Mouse (Mus musculus): ENCODE results near the gene Rnf224.
"Not testable (repeated sequence)": the region's sequence is repeated elsewhere in the genome, so short reads cannot be mapped to it uniquely, and the experiment has no call there.

Gene Rnf224

DNA sequence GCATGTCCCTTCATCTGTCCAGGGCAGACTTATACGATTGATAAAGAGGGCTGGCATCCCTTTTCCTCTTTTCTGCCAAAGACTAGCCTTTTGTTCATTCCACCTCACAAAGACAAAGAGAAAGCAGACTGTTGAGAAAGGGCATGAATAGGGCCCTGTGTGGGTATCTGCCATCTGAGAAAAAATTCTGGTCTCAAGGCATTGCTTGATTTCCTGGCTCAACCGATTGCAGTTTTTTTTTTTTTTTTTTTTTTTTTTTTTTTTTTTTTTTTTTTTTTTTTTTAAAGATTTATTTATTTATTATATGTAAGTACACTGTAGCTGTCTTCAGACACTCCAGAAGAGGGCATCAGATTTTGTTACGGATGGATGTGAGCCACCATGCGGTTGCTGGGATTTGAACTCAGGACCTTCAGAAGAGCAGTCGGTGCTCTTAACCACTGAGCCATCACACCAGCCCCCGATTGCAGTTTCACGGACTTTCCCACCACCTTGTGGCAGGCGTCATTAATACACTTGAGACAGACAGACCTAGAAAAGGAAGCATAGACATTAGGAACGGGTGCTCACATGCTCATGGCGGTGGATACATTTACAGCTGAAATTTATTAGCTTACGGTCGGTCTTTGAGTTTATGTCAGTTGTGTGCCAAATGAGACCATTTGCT, 20.0 kb upstream of the Rnf224 start:
- not testable (repeated sequence) for DNase-seq (ENCODE audit: low read depth, low spot score)

- peak; percentile 80 for DNase-seq (ENCODE audit: low read depth, low spot score)
These were observed 18.7 kb upstream of the Rnf224 start, which contains the start of gene Tmem203 for GRCm38 (mm10) chr2:25255284-25255779. Gene Tmem203, plus strand, starts transcription at chr2:25255439.

DNA sequence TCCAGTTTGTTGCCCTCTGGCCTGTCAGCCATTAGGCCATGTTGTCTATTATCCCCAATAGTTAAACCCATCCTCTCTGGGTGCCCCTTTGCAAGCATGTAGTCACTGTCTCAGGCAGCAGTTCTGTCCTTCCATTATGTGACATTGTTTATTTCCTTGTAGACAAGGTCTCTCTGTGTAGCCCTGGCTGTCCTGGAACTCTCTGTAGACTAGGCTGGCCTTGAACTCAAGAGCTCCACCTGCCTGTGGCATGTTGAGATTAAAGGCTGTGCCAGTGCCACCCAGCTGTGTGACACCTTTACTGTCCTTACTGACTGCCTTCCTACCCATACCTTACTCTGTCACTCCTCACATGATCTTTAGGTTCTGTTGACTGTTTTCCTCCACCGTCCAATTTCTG, 15.7 kb upstream of the Rnf224 start:
- no peak for DNase-seq (ENCODE audit: low read depth, low spot score)

DNA sequence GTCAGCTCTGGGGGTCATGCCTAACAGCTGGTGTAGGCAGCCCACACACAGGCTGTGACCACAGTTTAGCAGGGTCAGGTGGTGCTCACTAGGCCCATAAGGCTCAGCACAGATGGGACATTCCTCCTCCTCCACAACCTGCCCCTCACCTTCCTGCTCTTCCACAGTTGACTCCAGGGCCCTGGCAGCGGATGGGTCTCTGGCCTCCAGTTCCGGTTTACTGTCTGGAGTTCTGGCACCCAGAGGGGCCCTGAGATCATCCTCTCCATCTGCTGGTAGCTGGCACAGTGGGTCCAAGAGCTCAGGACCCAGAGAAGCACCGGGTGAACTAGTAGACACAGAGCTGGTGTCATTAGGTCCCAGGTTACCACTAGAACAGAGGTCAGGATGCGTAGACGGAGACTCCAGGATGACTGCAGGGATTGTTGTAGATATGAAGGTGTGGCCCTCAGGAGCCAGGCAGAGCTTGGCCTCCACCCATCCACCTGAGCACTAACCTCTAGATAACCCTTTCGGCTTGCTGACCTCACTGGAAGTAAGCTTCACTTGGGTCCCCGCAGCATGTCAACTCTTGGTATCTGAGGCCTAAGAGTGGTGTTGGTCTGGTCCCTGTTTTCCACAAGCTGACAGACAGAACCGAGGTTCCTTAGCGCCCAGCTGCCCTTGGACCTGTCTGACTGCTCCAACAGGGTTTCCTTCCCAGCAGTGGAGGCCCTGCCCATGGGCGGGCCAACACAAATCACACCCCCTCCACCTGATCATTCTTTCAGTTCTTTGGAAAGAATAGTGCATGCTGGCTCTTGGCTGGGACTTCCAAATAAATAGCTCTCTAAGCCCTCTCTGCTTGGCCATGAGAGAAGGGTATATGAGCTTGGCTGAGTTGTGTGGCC, 9.8 kb upstream of the Rnf224 start, which contains the start of gene AL732309.1:
Gene AL732309.1 (minus strand): TSS at position 681 of the 890 bp plus-strand sequence.
- DNase-seq (ENCODE audit: low read depth, low spot score), result no peak

- DNase-seq (ENCODE audit: low read depth, low spot score), result no peak
These were observed 7.6 kb upstream of the Rnf224 start for GRCm38 (mm10) chr2:25244144-25244543.

DNA sequence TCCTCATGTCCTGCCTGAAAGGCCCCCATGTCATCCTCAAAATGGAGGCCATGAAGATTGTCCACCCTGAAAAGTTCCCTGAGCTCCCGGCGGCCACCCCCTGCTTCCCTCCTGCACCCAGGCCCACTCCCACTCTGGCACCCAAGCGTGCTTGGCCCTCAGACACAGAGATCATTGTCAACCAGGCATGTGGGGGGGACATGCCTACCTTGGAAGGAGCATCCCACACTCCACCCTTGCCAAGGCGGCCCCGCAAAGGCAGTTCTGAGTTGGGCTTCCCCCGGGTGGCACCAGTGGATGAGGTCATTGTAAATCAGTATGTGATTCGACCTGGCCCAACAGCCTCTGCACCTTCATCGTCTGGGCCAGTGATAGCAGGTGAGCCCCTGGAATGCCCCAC, 6.8 kb upstream of the Rnf224 start:
- DNase-seq (ENCODE audit: low read depth, low spot score), result no peak

- DNase-seq (ENCODE audit: low read depth, low spot score), result no peak
These were observed 5.5 kb upstream of the Rnf224 start, which contains the start of the genes Rnf208 and Cysrt1 for GRCm38 (mm10) chr2:25242101-25242506. Gene Rnf208, plus strand, starts transcription at chr2:25242255. Gene Cysrt1, minus strand, starts transcription at chr2:25242452.

GRCm38 (mm10) chr2:25241438-25241775, 4.8 kb upstream of the Rnf224 start:
- no peak for DNase-seq (ENCODE audit: low read depth, low spot score)

- DNase-seq (ENCODE audit: low read depth, low spot score), result no peak
These were observed 4.3 kb upstream of the Rnf224 start for GRCm38 (mm10) chr2:25240723-25241437.

DNA sequence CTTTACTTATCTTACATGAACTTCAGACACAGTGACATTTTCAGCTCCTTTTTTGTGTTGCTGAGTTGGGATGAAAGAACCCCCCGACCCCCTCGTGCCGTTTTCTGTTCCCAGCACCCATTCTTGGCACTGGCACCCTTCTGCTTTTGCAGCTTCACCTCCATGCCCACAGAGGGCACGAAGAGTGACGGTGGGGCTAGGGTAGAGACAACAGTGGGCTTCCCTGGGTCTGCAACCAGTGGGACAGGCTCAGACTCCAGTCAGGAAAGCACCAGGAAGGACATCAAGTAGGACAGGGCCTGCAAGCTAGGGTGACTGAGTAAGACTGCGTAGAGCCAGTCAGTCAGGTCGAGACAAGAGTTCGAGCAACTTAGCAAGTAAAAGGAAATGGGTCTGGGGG, 3.7 kb upstream of the Rnf224 start:
- DNase-seq (ENCODE audit: low read depth, low spot score), result no peak

DNA sequence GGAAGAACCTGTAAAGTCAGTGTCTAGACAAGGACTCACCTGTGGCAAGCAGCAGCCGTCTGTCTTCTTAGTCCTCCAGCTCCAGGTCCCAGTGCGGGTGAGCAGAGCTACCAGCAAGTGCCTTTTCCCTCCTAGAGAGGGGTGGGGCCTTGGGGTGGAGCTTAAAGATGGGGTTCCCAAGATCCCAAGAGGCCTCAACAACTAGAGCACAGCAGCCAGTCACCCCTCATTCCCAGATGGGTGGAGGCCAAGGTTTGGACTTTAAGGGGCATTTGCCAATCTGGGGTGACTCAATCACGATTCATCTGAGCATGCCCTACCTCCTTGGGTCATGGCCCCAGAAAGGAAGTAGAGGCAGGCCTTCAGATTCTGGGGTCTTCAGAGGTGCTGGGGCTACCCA, 3.2 kb upstream of the Rnf224 start:
- no peak for DNase-seq (ENCODE audit: low read depth, low spot score)

GRCm38 (mm10) chr2:25238106-25238505, 1.5 kb upstream of the Rnf224 start:
- no peak for DNase-seq (ENCODE audit: low read depth, low spot score)

DNA sequence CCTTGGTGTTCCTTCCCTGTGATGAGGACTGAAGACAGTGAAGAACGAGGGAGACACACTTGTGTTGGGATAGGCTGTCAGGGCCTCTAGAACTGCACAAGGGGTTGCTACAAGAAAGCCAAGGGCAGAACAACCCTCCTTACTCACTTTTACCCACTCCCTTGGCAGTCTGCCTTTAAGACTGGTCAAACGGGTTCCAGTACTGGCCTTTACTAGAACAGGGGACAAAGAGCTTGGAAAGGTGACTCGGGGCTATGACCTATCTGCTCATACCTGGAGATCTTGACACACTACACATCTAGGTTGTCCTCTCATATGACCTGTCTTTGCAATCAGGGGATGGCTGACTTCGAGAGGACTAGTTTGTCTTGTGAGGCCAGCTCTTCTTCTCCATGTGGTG, 935 bp upstream of the Rnf224 start:
- no peak for DNase-seq (ENCODE audit: low read depth, low spot score)

DNA sequence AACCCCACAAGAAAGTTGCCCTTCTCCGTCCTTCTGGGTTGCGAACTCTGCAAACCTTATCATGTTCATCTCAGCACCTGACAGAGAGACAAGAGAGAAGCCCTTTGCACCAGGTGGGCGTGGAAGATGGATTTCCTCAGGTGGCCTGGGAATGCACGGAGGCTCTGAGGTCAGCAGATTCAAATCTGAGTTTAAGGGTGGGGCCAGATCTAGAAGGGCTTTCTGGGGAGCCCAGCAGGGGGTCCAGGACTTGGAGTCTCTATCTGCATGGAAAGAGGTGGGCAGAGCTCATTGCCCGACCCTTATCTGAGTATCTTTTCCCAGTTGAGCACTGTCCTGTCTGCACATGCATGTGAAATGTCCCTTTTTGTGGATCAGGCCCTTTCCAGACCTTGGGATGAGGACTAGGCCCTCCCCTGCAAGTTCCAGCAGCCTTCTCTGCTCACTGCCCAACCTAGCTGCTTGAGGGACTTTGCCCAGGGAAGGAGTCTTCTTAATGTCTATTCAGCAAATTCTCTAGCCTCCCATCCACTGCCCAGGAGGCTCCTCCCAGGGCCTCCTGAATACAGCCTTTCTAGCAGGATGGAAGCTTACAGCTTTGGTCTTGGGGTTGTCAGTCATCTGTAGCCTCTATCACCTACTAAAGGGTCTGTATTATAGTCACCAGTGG, 1.9 kb downstream of the Rnf224 start:
- DNase-seq (ENCODE audit: low read depth, low spot score), result no peak

GRCm38 (mm10) chr2:25234050-25234449, 2.5 kb downstream of the Rnf224 start, which contains the start of gene Slc34a3:
Gene Slc34a3, minus strand, starts transcription at chr2:25234364.
- DNase-seq (ENCODE audit: low read depth, low spot score), result no peak

GRCm38 (mm10) chr2:25233421-25233820, 3.2 kb downstream of the Rnf224 start:
- DNase-seq (ENCODE audit: low read depth, low spot score), result no peak

DNA sequence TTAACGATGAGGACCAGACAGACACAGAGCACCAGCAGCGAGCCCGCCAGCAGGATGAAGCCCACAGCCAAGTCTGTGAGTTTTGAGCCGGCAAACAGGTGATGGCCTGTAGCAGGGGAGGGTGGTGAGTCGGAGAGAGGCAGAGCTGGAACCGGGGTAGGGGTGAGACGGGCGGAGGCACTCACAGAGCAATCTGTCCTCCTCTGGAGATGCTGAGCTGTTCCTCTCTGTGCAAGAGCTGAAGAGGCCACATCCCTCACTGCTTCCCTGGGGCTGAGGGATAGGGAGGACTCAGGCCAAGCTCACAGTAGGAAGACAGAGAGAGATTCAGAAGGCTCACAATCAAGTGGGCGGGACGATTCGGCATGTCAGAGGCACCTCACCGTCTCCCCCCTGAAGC, 5.5 kb downstream of the Rnf224 start:
- DNase-seq (ENCODE audit: low read depth, low spot score), result no peak

DNA sequence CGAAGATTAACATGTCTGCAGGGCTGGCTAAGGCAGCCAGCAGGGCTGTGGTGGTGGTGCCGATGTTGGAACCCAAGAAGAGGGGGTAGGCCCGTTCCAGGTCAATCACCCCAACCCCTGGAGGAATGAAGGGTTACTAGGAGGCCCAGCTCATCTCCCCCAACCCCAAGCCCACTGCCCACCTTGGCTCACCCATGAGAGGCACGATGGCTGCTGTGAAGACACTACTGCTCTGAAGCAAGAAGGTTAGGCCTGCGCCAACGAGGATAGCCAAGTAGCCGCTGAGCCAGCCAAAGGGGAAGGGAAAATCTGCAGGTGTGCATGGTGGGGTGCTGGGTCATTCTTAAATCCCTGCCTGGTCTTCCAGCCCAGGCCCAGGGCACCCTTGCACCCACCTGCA, 6.0 kb downstream of the Rnf224 start:
- no peak for DNase-seq (ENCODE audit: low read depth, low spot score)

DNA sequence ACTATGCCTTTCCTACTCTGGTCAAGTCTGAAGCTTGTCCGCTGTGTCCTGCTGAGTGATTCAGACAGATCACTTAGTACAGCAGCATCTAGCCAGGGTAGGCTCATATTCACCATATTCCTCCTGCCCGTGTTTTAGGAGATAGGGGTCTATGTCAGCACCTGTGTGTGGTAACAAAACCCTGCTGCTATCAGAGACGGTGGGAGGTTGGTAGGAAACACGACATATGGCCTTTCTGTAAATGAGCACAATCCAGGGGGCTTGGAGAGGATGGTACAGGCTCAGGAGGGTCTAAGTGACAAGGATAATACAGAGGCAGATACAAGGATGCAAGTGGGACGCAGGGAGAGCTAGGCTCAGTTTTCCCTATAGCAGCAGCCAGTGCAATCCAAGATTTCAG, 7.0 kb downstream of the Rnf224 start:
- DNase-seq (ENCODE audit: low read depth, low spot score), result no peak

DNA sequence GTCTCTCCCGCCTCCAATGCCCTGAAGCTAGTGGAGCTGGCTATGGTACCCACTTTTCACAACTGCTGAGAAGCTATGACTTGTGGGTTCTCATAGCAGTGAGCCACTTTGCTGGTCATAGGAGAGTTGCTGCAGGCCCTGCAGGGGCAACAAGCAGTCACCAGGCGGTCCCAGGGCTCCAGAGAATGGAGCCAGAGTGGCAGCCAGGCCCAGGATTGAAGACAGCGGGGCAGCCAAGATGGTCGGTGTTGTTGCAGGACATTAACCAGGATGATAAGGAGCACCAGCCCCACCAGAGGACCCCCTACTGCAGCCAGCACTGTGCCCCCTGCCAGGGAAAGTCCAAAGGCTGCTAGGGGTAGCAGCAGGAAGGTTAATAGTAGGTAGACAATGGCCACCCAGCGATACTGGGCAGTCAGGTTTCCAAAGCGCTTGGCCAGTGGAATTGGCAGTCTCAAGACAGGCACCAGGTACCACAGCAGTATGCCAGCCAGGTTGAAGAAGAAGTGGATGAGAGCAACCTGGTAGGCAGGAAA, 7.5 kb downstream of the Rnf224 start:
- no peak for DNase-seq (ENCODE audit: low read depth, low spot score)

GRCm38 (mm10) chr2:25228431-25228889, 8.1 kb downstream of the Rnf224 start:
- peak; percentile 81 for DNase-seq (ENCODE audit: low read depth, low spot score)
